In genomic region chr5:121219980-121220731, GRCm38 (mm10) we compare ENCODE assay signal across 8 mouse cellular contexts. TPM values are rescaled to one million over a fixed set of nuclear protein-coding genes. Genes with fewer than 3 reads are reported as not detected.
DNase-seq lines count a peak whose midpoint lies in the region; ATAC-seq lines count a peak whose summit lies in the region.

Gene Hectd4 (plus strand): TSS chr5:121220219.

- peak within 1 kb of the TSS; percentile 77 for H3K4me2 ChIP-seq in hindbrain, embryonic 16.5 days (ENCODE audit: low read length)

- no peaks in the 10 kb centered on the region for H3K9me3 ChIP-seq in hindbrain, embryonic 16.5 days (ENCODE audit: control insufficient read depth, low read length)

- no peaks in the 10 kb centered on the region for H3K36me3 ChIP-seq in hindbrain, embryonic 16.5 days (ENCODE audit: control insufficient read depth, insufficient read depth, low read length)
- H3K36me3 ChIP-seq in macrophage (ENCODE audit: inconsistent target): no peaks in the 10 kb centered on the region

- H3K4me3 ChIP-seq in hindbrain, embryonic 16.5 days (ENCODE audit: low read length): peak within 1 kb of the TSS; percentile 95
- peak within 1 kb of the TSS; percentile 44 for H3K4me3 ChIP-seq in macrophage (ENCODE audit: inconsistent target)

- H3K27me3 ChIP-seq in hindbrain, embryonic 16.5 days (replicated peaks; ENCODE audit: control insufficient read depth, insufficient read depth, low read length): no peaks in the 10 kb centered on the region

- H3K9ac ChIP-seq in hindbrain, embryonic 16.5 days (ENCODE audit: low read depth, low read length): peak within 1 kb of the TSS; percentile 92

- WGBS in hindbrain, embryonic 16.5 days: under 1% methylated on average over 65 of the region's 90 CpGs
- 1% methylated on average over 80 of the region's 90 CpGs for WGBS in macrophage (ENCODE audit: missing documents)

- DNase-seq in T-cell, adult 2 months (ENCODE audit: low spot score): peak; percentile 95
- DNase-seq in cerebellum, postnatal 36 days: peak; percentile 97 to 98
- peak; percentile 98 for DNase-seq in gastrocnemius, adult 18-20 months (ENCODE audit: low spot score)
- DNase-seq in left cerebral cortex, adult 18-20 months (ENCODE audit: low spot score in 2 of 2): peak; percentile 95 to 98
- DNase-seq in right cerebral cortex, adult 18-20 months: peak; percentile 95
- peak; percentile 84 for DNase-seq in urinary bladder, postnatal 10 days (ENCODE audit: low spot score)

- peaks cover 43% of the 10 kb centered on the region for H3K79me2 ChIP-seq in macrophage (ENCODE audit: inconsistent target)

- H3K4me1 ChIP-seq in hindbrain, embryonic 16.5 days (ENCODE audit: control insufficient read depth, insufficient read depth, low read depth, low read length): peaks cover 16% of the 10 kb centered on the region

- ATAC-seq in hindbrain, embryonic 16.5 days: peak; percentile 88

- H3K27ac ChIP-seq in hindbrain, embryonic 16.5 days (ENCODE audit: low read depth, low read length): peak within 1 kb of the TSS; percentile 94
- H3K27ac ChIP-seq in macrophage: no peak within 1 kb of the TSS

RNA-seq across cellular contexts. Expression of gene Hectd4, which starts in this region (rescaled TPM):
- total RNA-seq in gastrocnemius, adult 18-20 months (2021): 10 to 100 TPM; 11.3 to 11.8 TPM
- polyA plus RNA-seq in hindbrain, embryonic 16.5 days (2015; fragmentation: Nextera tagmentation; extraction: Ambion mirVana): 16.6 and 17.1 TPM in 2 replicates
- total RNA-seq in left cerebral cortex, adult 18-20 months (2021): 100 to 1,000 TPM; 163 to 164 TPM
- 100 to 1,000 TPM in 18 of 26 experiments, 10 to 100 TPM in 8; 55.0 to 286 (median 140) TPM for total RNA-seq in macrophage (2018; cell fraction: chromatin; rRNA removed)
- total RNA-seq in macrophage (2018; cell fraction: cytosol; rRNA removed): 10 to 100 TPM in 20 of 26 experiments, 1 to 10 TPM in 6; 6.3 to 19.1 (median 13.2) TPM
- total RNA-seq in macrophage (2018; cell fraction: nucleus; rRNA removed): 100 to 1,000 TPM in 1 of 26 experiments, 10 to 100 TPM in 25; 21.5 to 102 (median 54.2) TPM
- polyA plus RNA-seq in macrophage (2018): 5.9 to 7.2 TPM (median 7.2 TPM) in 3 replicates

Comparison
In these comparisons a context has a peak if more than half of its experiments do, and no peak if none do; other contexts are left out.
1. RNA of gene Hectd4 (total RNA-seq): 163 to 164 TPM in left cerebral cortex, adult 18-20 months; 11.3 to 11.8 TPM in gastrocnemius, adult 18-20 months; every median in the first group is over 10 times any median in the second.
2. Peak in every context shown above with its lines, with median percentiles within 50 percentile points of each other: DNase-seq.